Mouse (Mus musculus): ENCODE measurements around the gene Sema6d.

DNA sequence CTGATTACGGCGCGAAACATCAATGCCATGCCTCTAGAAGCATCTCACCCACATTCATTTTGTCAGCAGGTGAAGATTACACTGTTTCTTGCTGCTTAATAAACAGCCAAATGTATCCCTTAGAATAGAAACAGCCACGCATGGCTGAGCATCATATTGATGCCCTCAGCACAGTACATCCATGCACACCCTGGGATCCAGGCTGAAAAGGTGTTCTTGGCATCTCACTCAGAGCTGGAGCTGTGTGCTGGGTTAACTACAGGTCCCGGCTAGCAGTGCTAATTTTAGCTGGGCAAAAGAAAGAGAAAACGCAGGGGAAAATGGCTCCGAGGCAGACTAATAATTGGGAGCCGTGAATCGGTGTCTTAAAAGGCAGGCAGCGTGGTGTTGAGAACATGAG lies 612.9 kb downstream of the Sema6d start:
- TF ChIP-seq CTCF (IDR thresholded peaks at IDR 0.05; ENCODE audit: insufficient read depth, low read depth, low read length) (no peak), POLR2A (IDR thresholded peaks at IDR 0.05; ENCODE audit: insufficient read depth, low read depth, low read length) (no peak)

All from olfactory bulb, adult 2 months (tissue).